Mouse (Mus musculus) liver, adult 2 months (tissue): ENCODE data around the gene Gpn2.

Experiments used
- CTCF ChIP-seq: fragments of 200-500 bp; IDR thresholded peaks from 2 replicates; pipeline ENCODE4 v1.5.1; 2011; ENCODE audit warnings: low read depth, low read length, control low read depth
- POLR2A ChIP-seq: fragments of 200-500 bp; IDR thresholded peaks from 2 replicates; pipeline ENCODE4 v1.6.1; 2011; ENCODE audit warnings: low read length, control low read depth; ENCODE audit not compliant: insufficient read depth; ENCODE audit errors: extremely low read depth

GRCm38 (mm10) chr4:133612416-133612815, 28.3 kb downstream of the Gpn2 start:
- TF ChIP-seq CTCF (peak; percentile 12; the same call in 1 of the 2 replicates), POLR2A (no peak)
